Mouse (Mus musculus) layer of hippocampus, adult 9-10 months (tissue): ENCODE results near the gene Nid2.

Source experiments
- DNase-seq: peaks from one replicate; pipeline ENCODE4 v3.0.0; 2022; ENCODE audit warnings: low spot score

The Nid2 gene

DNA sequence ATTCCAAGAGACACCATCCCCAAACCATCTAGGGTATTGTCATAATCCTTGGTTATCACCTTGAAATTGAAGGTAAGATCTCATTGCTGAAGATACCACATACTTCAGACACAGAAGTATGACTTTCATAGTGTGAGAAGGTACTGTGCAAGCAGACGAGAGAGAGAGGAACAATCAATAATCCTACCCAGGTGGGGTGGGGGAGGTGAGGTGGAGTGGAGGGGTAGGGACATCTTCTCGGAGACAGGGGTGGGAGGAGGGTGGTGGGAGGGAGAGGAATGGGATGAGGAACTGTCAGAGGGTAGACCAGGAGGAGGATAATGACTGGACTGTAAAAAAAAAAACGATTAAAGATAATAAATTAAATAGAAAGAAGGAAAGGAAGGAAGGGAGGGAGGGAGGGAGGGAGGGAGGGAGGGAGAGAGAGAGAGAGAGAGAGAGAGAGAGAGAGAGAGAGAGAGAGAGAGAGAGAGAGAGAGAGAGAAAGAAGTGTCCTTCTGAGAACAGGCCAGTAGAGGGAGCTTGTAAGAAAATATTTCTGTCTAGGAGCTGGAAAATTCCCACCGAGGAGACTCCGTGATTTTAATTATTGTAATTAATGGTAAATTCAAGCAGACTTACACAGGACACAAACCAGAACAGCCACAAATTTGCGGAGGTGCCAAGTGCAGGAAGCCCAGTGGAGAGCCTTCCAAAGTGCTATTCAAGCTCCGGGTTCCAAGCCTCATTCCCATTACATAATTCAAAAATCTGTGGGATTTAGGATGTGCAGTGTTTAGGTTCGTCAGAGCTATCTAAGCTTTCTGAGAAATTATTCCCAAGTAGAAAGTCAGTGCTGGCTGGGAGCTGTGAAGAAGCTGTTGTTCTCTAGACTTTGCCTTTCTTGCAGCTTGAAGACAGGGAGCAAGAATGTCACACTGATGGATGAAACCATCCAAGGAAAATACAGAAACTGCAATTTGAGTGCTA, 108.0 kb downstream of the Nid2 start:
- DNase-seq, result peak; percentile 39

GRCm38 (mm10) chr14:19860281-19860680, 109.2 kb downstream of the Nid2 start:
- DNase-seq, result no peak
